ENCODE assay signal across 8 mouse cellular contexts in the genomic region with DNA sequence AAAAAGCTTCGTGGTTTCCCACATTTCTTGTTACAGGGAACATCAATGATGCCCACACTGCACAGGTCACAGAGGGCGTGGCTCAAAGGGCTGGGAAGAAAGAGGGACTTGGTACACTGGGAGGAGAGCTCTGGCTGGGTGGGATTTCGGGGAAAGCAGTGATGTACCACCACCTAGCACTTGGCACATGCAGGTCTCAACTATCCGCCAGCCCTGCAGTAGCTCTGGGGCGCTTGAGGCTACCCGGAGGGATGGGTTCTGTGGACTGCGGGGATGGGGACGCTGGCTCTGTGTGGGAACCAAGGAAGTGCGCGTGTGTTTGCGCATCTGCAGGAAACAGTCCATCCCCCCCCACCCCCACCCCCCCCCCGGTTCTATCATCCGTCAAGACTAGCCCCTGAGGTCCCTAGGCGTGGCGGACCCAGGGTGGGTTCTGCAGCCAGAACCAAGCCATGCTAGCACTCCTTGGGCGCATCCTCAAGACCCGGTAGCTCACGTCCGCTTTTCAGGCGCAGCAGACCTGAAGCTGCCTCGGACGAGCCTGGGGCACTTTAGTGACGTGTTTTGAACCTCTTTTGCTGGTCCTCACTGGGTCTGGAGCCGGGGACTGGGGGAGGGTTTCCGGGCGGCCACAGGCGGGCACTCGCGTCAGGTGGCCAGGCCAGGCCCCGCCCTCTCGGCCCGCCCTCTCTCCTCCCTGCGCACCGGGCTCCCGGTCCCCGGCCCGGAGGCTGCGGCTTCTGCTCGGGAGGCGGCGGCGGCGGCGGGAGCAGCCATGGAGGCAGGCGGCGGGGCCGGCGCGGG. TPM values are rescaled to one million over a fixed set of nuclear protein-coding genes. Genes with fewer than 3 reads are reported as not detected.
DNase-seq lines count a peak whose midpoint lies in the region; ATAC-seq lines count a peak whose summit lies in the region.

Ccdc136 (plus strand) TSS at position 400 of the 804 bp plus-strand sequence.

- DNase-seq in 3134 (ENCODE audit: extremely low read depth, insufficient read length, low spot score), result peak; percentile 81
- DNase-seq in adrenal gland, adult 18-20 months (ENCODE audit: low spot score in 2 of 2), result peak; percentile 70 to 76
- DNase-seq in embryonic facial prominence, embryonic 11.5 days (ENCODE audit: low spot score), result peak; percentile 74
- DNase-seq in heart, adult 18-20 months, result peak; percentile 76 to 81
- DNase-seq in kidney, adult 18-20 months, result peak; percentile 81
- peak; percentile 83 for DNase-seq in midbrain, embryonic 14.5 days

- no peaks in the 10 kb centered on the region for H3K9me3 ChIP-seq in embryonic facial prominence, embryonic 11.5 days (replicated peaks; ENCODE audit: control insufficient read depth, low read length)
- no peaks in the 10 kb centered on the region for H3K9me3 ChIP-seq in limb, embryonic 12.5 days
- no peaks in the 10 kb centered on the region for H3K9me3 ChIP-seq in midbrain, embryonic 14.5 days (ENCODE audit: control insufficient read depth, low read length)
- H3K9me3 ChIP-seq in stomach, embryonic 15.5 days, result no peaks in the 10 kb centered on the region

- H3K4me1 ChIP-seq in embryonic facial prominence, embryonic 11.5 days (ENCODE audit: control insufficient read depth, insufficient read depth, low read length), result no peaks in the 10 kb centered on the region
- H3K4me1 ChIP-seq in limb, embryonic 12.5 days (replicated peaks), result peaks cover 20% of the 10 kb centered on the region
- H3K4me1 ChIP-seq in midbrain, embryonic 14.5 days (ENCODE audit: control insufficient read depth, insufficient read depth, low read length), result peaks cover 14% of the 10 kb centered on the region; the same call in 1 of the 2 replicates
- peaks cover 10% of the 10 kb centered on the region for H3K4me1 ChIP-seq in stomach, embryonic 15.5 days

- peaks cover 12% of the 10 kb centered on the region; the same call in 1 of the 2 replicates for H3K27me3 ChIP-seq in embryonic facial prominence, embryonic 11.5 days (ENCODE audit: control insufficient read depth, insufficient read depth, low read length)
- peaks cover 16% of the 10 kb centered on the region for H3K27me3 ChIP-seq in limb, embryonic 12.5 days
- no peaks in the 10 kb centered on the region for H3K27me3 ChIP-seq in midbrain, embryonic 14.5 days (ENCODE audit: control insufficient read depth, insufficient read depth, low read length)
- H3K27me3 ChIP-seq in stomach, embryonic 15.5 days (replicated peaks), result 0 out of 2 replicates have a peak, but pooled peaks cover 11% of the 10 kb centered on the region

- no peaks in the 10 kb centered on the region for H3K36me3 ChIP-seq in embryonic facial prominence, embryonic 11.5 days (replicated peaks; ENCODE audit: control insufficient read depth, insufficient read depth, low read depth, low read length)
- peaks cover 20% of the 10 kb centered on the region for H3K36me3 ChIP-seq in limb, embryonic 12.5 days
- 0 out of 2 replicates have a peak, but pooled peaks cover 3% of the 10 kb centered on the region for H3K36me3 ChIP-seq in midbrain, embryonic 14.5 days (ENCODE audit: control insufficient read depth, insufficient read depth, low read length)
- H3K36me3 ChIP-seq in stomach, embryonic 15.5 days, result no peaks in the 10 kb centered on the region

- under 1% methylated on average over 48 of the region's 49 CpGs for WGBS in embryonic facial prominence, embryonic 11.5 days
- under 1% methylated on average over 46 of the region's 49 CpGs for WGBS in limb, embryonic 12.5 days
- WGBS in midbrain, embryonic 14.5 days, result under 1% methylated on average over 49 of the region's 49 CpGs
- under 1% methylated on average over 49 of the region's 49 CpGs for WGBS in stomach, embryonic 15.5 days

- peak within 1 kb of the TSS; percentile 76 for H3K9ac ChIP-seq in embryonic facial prominence, embryonic 11.5 days (replicated peaks; ENCODE audit: low read length)
- H3K9ac ChIP-seq in limb, embryonic 12.5 days (replicated peaks), result peak within 1 kb of the TSS; percentile 77
- peak within 1 kb of the TSS; percentile 67 for H3K9ac ChIP-seq in midbrain, embryonic 14.5 days (replicated peaks; ENCODE audit: low read length)
- H3K9ac ChIP-seq in stomach, embryonic 15.5 days, result peak within 1 kb of the TSS; percentile 10

- peak within 1 kb of the TSS; percentile 71 for H3K4me3 ChIP-seq in embryonic facial prominence, embryonic 11.5 days (ENCODE audit: low read depth, low read length)
- peak within 1 kb of the TSS; percentile 75 for H3K4me3 ChIP-seq in limb, embryonic 12.5 days (replicated peaks)
- H3K4me3 ChIP-seq in midbrain, embryonic 14.5 days (replicated peaks; ENCODE audit: low read depth, low read length), result peak within 1 kb of the TSS; percentile 64
- H3K4me3 ChIP-seq in stomach, embryonic 15.5 days (replicated peaks), result peak within 1 kb of the TSS; percentile 61

- H3K4me2 ChIP-seq in embryonic facial prominence, embryonic 11.5 days (ENCODE audit: low read depth, low read length), result peak within 1 kb of the TSS; percentile 87
- peak within 1 kb of the TSS; percentile 88 for H3K4me2 ChIP-seq in limb, embryonic 12.5 days
- H3K4me2 ChIP-seq in midbrain, embryonic 14.5 days (ENCODE audit: low read length), result peak within 1 kb of the TSS; percentile 87
- H3K4me2 ChIP-seq in stomach, embryonic 15.5 days, result peak within 1 kb of the TSS; percentile 93

- peak; percentile 93 for ATAC-seq in embryonic facial prominence, embryonic 11.5 days (replicated peaks; ENCODE audit: insufficient number of reproducible peaks, low FRiP score, low TSS enrichment, low read depth)
- peak; percentile 92 for ATAC-seq in limb, embryonic 12.5 days (ENCODE audit: insufficient number of reproducible peaks, insufficient read depth, low FRiP score, low TSS enrichment, low read depth)
- peak; percentile 91 for ATAC-seq in midbrain, embryonic 14.5 days (ENCODE audit: low FRiP score, low TSS enrichment)
- ATAC-seq in stomach, embryonic 15.5 days (ENCODE audit: insufficient read depth, low FRiP score, low read depth), result peak; percentile 91

- H3K27ac ChIP-seq in embryonic facial prominence, embryonic 11.5 days (replicated peaks; ENCODE audit: low read depth, low read length), result no peak within 1 kb of the TSS
- peak within 1 kb of the TSS; percentile 74 for H3K27ac ChIP-seq in limb, embryonic 12.5 days
- peak within 1 kb of the TSS; percentile 60 for H3K27ac ChIP-seq in midbrain, embryonic 14.5 days (replicated peaks; ENCODE audit: low read depth, low read length)
- H3K27ac ChIP-seq in stomach, embryonic 15.5 days, result peak within 1 kb of the TSS; percentile 70

RNA-seq across cellular contexts. Expression of gene Ccdc136, which starts in this region (rescaled TPM):
- total RNA-seq in adrenal gland, adult 18-20 months (2021), result 1 to 10 TPM; 4.7 to 5.5 TPM
- polyA plus RNA-seq in embryonic facial prominence, embryonic 11.5 days (2014; fragmentation: Nextera tagmentation; extraction: Ambion mirVana), result 17.3 and 22.8 TPM in 2 replicates
- total RNA-seq in heart, adult 18-20 months (2021), result 1 to 10 TPM; 1.6 to 2.1 TPM
- 31.8 and 40.1 TPM in 2 replicates for polyA plus RNA-seq in limb, embryonic 12.5 days (2016; fragmentation: Nextera tagmentation; extraction: Ambion mirVana)
- polyA plus RNA-seq in midbrain, embryonic 14.5 days (2014; fragmentation: Nextera tagmentation; extraction: Ambion mirVana), result 30.6 and 33.5 TPM in 2 replicates
- 12.2 and 12.4 TPM in 2 replicates for polyA plus RNA-seq in stomach, embryonic 15.5 days (2015; fragmentation: Nextera tagmentation; extraction: Ambion mirVana)

Comparison
In these comparisons a context has a peak if more than half of its experiments do, and no peak if none do; other contexts are left out.
1. H3K9ac ChIP-seq: peak in every context shown above with its lines; median percentile 77 in limb, embryonic 12.5 days; 76 in embryonic facial prominence, embryonic 11.5 days; 67 in midbrain, embryonic 14.5 days; 10 in stomach, embryonic 15.5 days.